Mouse (Mus musculus) liver, embryonic 14.5 days (tissue): ENCODE data around the gene Phtf1.

Source experiments
- CTCF ChIP-seq: IDR thresholded peaks from 2 replicates; pipeline ENCODE4 v1.5.1; 2016; ENCODE audit warnings: antibody characterized with exemption, low read depth, control low read depth
- EP300 ChIP-seq: IDR thresholded peaks from 2 replicates; pipeline ENCODE4 v1.6.1; 2016; ENCODE audit warnings: antibody characterized with exemption, low read depth

GRCm38 (mm10) chr3:104032086-104032485 is 64.2 kb downstream of the Phtf1 start:
- no peak for TF ChIP-seq CTCF
- TF ChIP-seq EP300 = no peak
